Mouse (Mus musculus) erythroblast, adult 5-6 weeks (primary cell): ENCODE data around the gene Hbp1. TPM values are rescaled to one million over a fixed set of nuclear protein-coding genes. Genes with fewer than 3 reads are reported as not detected.

ENCODE experiments used
- ATAC-seq: replicated peaks from 2 replicates; pipeline ENCODE4 v1.8.0; 2016; ENCODE audit warnings: moderate number of reproducible peaks, mild to moderate bottlenecking, moderate TSS enrichment, inconsistent platforms; ENCODE audit not compliant: poor library complexity, low FRiP score, severe bottlenecking
- total RNA-seq, 2 experiments: library from RNA; stranded (forward) in 1 of 2; stranded (reverse) in 1 of 2; fragments of 150-400 nt in 1 of 2; fragments of 200-764, 138-1000 nt in 1 of 2; gene quantifications; 2 replicates each; pipeline versions ENCODE4 v1.2.3 to v1.2.4; 2015 to 2017; ENCODE audit warnings: low replicate concordance in 2 of 2

Hbp1 gene
- total RNA-seq (2015; ENCODE audit: low replicate concordance), result 323 and 325 TPM in 2 replicates
- 332 and 347 TPM in 2 replicates for total RNA-seq (2017; ENCODE audit: low replicate concordance)

DNA sequence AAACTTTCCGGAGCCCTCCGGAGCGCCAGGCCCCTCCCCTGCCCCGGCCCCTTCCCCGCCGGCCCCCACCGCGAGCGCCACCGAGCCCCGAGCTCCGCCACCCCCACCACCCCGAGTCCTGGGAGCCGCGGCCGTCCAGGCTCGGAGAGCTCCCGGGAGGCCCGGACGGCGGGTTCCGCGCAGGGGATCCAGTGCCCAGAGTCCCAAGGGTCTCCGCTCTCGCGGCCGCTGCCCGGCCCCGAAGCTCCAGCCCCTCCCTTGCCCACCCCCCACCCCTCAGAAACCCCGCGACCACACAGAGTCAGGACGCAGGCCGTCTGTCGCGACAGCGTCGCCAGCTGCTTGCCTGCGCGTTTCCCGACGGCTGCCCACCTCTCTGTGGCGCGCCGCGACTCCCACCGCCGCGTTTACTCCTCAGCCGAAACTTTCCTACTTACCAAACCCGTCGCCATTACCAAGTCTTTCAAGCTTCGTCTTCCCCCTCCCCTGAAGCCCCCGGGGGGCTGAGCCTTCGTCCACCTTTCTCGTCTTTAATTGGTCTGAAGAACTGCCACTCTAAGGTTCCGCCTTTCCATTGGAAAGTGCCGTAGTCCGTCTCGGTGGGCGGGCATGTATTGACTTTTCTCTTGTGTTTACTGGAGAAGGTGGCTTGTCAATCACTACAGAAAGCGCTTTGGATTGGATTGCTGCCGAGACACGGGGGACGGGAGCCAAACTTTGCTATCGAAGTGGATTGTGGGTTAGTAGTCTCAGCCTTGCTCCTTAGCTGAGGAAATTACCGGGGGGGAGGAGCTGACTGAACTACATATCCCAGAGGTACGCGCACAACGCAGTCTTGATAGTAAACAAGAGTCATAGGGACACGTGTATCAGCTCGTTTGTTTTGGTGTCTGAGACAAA is at the start of gene Hbp1:
Gene Hbp1, minus strand, starts transcription at position 777 of the 900 bp plus-strand sequence.
- ATAC-seq, result peak; percentile 91

- ATAC-seq, result no peak
Measured at GRCm38 (mm10) chr12:31998706-31999105, 48.4 kb upstream of the Hbp1 start.

DNA sequence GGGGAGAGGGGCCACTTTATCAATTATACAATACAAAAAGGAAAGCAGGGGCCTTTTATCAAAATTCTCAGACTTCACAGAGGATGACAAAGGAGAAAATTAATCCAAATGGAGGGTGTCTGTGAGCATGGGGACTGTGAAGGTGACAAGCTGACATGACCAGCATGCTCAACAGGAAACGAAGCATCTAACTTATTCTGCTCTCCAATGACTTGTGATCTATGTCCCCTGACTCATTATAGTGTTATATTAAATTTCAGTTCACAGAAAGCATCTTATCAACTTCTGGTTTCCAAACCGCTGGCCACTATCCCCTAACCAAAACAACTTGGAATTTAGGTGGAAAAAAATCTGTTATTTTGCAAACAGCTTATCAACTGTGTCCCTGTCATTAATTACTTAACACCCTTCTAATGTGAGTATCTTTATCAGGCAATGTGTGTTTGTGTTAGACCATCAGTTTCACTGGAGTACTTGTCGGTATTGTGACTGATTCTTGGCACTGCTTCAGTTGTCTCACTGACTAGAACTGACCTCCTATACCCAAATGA is 47.1 kb upstream of the Hbp1 start:
- ATAC-seq, result no peak

DNA sequence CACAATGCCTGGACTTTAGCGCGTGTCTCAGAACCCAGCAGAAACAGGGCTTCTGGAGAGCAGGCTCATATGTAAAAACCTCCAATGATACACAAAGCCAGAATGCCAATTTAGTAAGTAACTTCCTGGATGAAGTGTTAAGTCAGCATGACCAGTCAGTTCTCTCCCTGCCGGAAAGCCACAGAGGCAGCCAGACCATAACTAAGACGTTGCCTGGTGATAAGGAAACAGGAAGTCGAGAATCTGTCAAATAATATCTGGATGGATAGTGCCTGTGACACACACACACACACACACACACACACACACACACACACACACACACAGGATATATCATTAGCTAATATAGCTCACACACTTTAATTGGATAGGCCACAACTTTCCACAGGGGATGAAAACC is 46.5 kb upstream of the Hbp1 start:
- ATAC-seq, result peak; percentile 96

DNA sequence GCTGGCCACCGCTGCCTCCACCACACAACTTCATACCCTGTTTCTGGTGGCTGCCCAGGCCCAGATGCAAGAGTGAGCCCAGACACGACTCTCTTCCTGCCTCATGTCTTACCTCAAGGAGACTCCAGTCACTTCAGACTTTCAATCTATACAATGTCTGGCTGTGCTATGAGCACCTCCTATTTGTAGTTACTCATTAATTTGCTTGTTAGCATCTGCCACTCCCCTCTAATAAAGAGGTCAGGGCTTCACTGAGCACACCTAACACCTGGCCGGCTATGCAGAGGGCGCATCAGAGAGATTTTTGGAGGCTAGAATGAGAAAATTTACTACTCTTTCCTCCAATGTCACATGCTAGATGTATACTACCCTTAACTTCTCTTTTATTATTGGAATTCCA is 40.2 kb upstream of the Hbp1 start:
- ATAC-seq, result no peak

GRCm38 (mm10) chr12:31989726-31990125 is 39.4 kb upstream of the Hbp1 start:
- ATAC-seq, result peak; percentile 74

DNA sequence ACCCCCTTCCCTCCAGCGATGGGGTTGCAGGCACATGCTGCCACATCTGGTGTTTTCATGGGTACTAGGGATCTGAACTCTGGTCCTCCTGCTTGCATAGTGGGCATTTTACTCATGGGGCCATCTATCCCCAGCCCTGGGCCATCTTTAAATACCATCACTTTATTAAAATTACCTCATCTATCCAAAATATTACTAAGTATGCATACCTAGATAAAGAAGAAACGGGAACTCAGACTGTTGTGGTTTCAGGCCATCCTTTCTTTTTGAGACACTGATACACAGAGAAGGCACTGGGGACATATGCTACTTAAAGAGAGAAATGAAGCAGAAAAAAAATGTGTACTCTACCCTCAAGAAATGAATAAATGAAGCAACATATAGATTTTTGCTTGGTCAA is 36.1 kb upstream of the Hbp1 start:
- no peak for ATAC-seq

- ATAC-seq, result no peak
Measured at GRCm38 (mm10) chr12:31985738-31986137, 35.4 kb upstream of the Hbp1 start.

DNA sequence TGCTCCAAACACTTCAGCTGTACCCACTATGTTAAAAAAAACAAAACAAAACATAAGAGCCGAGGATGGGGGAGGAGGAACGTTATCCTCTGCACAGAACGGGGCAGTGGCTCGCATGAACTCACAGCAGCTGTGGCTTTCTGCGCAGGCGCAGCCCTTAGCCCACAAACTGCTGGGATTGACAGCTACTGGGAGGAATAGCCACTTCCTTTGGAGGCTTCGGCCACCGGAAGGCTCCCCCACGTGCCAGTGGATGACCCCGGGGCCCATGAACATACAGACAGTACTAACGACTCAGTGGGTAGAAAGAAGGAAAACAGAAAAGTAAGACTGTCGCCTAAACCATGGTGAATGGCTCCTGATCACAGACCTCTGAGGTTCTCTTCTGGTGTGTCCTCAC is 34.3 kb upstream of the Hbp1 start:
- ATAC-seq, result no peak

- ATAC-seq, result no peak
Measured at GRCm38 (mm10) chr12:31984206-31984605, 33.9 kb upstream of the Hbp1 start.

GRCm38 (mm10) chr12:31983769-31984168 is 33.4 kb upstream of the Hbp1 start:
- ATAC-seq, result no peak

- ATAC-seq, result no peak
Measured at GRCm38 (mm10) chr12:31983238-31983637, 32.9 kb upstream of the Hbp1 start.

GRCm38 (mm10) chr12:31977613-31978195 is 27.4 kb upstream of the Hbp1 start:
- ATAC-seq, result no peak

GRCm38 (mm10) chr12:31976544-31976943 is 26.2 kb upstream of the Hbp1 start:
- no peak for ATAC-seq

GRCm38 (mm10) chr12:31973473-31974172 is 23.3 kb upstream of the Hbp1 start:
- peak; percentile 93 for ATAC-seq

DNA sequence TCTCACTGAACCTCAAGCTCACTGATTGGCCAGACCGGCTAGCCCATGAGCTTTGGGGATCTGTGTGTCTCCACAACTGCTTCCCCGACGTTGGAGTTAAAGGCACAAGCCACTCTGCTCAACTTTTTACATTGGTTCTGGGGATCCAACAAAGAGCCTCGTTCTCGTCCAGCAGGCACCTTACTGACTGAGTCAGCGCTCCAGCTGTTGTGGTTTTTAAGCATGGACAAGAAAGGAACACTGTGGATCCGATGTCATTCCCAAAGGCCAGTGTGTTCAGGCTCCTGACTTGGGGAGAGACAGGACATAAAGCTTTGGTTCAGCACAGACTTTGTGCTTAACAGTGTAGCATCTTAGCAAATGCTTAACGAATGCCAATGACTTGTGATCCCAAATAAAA is 21.2 kb upstream of the Hbp1 start:
- ATAC-seq, result no peak

GRCm38 (mm10) chr12:31969111-31969510 is 18.8 kb upstream of the Hbp1 start:
- ATAC-seq, result no peak

- peak; percentile 78 for ATAC-seq
Measured at GRCm38 (mm10) chr12:31967536-31967935, 17.2 kb upstream of the Hbp1 start.

- ATAC-seq, result peak; percentile 53
Measured at GRCm38 (mm10) chr12:31966405-31966804, 16.1 kb upstream of the Hbp1 start.

GRCm38 (mm10) chr12:31965517-31966212 is 15.3 kb upstream of the Hbp1 start:
- peak; percentile 89 for ATAC-seq
